Mouse (Mus musculus) left cerebral cortex, adult 18-20 months (tissue): ENCODE data around the gene Vamp9. TPM values are rescaled to one million over a fixed set of nuclear protein-coding genes. Genes with fewer than 3 reads are reported as not detected.

ENCODE experiments used
- total RNA-seq, 2 experiments: library from RNA; stranded (reverse); gene quantifications; 2 replicates each; pipeline ENCODE4 v1.2.3; 2021

The Vamp9 gene
- total RNA-seq, 2 experiments from 2014 or later = 1.6 TPM

Other genes with a start within 250 kb of the Vamp9 start
- gene Rasgef1b, start 177.2 kb upstream of the Vamp9 start, total RNA-seq = 10 to 100 TPM; 73.6 to 73.8 TPM
- gene Hnrnpd, start 72.7 kb downstream of the Vamp9 start, total RNA-seq = 100 to 1,000 TPM; 205 to 222 TPM
- 1 to 10 TPM; 1.9 to 2.4 TPM for gene 4930524J08Rik, start 72.8 kb downstream of the Vamp9 start, total RNA-seq
- 100 to 1,000 TPM; 144 to 182 TPM for gene Hnrnpdl, start 133.4 kb downstream of the Vamp9 start, total RNA-seq
- 10 to 100 TPM; 50.5 to 56.6 TPM for gene Enoph1, start 133.7 kb downstream of the Vamp9 start, total RNA-seq